Mouse (Mus musculus): Measurements from ENCODE around the gene Rgma.

Gene Rgma

DNA sequence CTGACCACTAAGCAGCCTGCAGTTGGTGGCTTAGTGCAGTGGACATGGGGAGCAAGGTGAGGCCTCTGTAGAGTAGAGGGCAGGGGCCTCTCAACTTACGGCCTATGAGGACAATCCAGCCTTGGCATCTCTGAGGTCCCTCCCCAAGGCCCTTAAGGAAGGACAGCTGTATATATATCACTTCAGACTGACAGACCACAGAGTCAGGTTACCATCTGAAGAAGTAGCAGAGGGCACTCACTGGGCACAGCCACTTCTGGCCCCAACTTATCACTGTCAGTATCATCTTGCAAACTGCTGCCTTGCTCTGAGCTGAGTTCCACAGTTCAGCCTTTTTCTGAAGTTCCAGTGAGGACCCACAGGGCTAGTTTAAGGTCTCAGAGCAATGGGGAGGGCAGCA lies 27.4 kb downstream of the Rgma start:
- no peak for DNase-seq

DNA sequence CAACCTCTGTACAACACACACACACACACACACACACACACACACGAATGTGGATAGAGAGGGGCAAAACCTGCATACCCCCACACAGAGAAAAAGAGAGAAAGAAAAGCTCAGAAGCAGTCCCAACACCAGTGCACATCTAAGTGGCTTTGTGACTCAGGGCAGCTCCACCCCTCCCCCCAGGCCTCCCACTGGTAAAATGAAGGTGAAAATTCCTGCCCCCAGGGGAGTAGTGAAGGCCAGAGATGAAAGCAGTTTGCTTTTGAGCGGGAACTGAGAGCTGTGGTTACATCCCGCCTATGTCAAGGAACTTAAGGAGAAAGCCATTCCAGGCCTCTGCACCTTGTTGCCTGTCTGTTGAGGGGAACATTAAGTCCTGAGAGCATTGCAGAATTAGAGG lies 28.2 kb downstream of the Rgma start:
- DNase-seq, result no peak

DNA sequence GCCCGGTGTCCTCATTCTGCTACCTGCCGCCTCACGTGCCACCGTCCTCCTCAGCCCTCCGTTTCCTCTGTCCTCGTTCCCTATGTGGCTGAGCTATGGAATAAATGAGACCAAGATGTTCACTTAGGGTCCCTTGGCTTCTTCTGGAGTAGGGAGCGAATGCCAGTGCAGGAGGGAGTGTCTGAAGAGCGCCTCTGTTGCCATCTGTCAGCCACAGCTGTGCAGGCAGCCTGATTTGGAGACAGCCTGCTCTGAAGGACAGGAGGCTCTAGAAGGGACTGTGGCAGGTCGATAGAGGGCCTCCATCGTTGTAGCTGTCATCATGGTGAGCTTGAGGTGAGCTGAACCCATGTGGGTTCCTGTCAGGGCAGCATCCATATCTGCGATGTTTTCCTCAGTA lies 30.2 kb downstream of the Rgma start:
- DNase-seq, result no peak

DNA sequence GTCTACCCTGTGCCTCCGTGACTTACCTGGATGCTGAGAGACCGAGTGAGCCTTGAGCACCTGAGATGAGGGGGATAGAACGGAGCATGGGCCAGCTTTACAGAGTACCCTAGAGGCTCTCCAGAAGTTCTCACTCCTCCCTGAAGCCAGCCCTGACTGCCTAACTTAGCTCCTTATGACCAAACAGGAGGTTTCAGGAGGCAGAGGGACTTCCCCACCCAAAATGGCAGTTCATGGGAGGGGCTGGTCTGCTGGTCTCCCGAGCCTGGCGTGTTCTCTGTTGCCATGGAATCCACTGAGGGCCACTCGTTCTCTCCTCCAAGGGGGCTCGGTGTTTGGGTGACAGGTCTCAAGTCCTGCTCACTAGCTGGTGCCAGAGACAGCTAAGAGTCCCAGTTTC lies 36.2 kb downstream of the Rgma start:
- DNase-seq, result no peak

DNA sequence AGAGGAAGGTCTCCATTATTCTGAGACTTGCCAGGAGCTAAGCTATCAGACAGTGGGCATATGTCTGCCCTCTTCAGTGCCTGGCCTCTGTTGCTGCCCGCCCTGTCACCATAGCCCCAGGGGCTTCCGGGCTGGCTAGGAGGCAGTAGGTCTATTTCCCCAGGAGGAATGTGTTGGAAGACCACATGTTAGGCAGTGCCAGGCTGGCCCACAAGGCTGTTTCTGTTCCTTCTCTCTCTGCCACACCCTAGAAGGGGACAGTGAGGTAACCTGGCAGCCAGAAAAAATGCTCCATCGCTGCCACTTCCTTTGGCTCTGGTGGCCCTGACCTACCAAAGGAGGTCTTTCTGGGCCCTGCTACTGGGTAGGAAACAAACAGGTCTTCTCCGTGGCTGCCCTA lies 36.7 kb downstream of the Rgma start:
- no peak for DNase-seq

DNA sequence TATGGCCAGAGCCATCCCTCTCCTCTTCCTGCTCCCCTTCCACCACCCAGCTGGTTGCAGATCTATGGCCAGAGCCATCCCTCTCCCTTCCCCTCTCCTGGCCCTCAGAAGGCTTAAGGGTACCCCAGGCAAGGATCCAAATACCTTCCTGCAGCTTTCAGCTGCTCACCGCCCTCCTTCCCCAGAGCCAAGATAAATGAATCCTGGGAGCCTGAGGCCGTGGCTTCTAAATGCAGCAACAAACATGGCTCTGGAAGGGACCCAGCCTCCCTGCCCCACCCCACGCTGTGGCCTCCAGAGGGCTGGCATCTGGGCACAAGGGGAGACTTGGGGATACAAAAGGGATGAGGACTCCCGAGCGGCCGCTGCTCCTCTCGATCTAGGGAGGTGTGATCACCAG lies 37.1 kb downstream of the Rgma start:
- DNase-seq, result no peak

DNA sequence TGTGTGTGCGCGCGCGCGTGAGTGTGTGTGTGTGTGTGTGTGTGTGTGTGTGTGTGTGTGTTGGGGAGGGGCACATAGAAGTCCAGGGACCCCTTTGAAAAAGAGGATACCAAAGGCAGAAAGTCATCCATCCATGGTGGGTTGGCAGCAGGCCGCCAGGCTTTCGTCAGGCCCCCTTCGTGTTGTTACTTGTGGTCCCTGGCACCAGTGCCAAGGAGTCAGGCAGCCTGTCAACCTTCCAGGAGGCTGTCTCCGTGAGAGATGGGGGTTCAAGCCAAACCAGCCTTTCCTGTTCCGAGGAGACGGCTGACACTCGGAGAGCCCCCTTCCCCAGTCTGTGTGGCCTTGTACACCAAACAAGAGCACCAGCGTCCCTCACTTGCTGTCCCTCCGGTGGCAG lies 38.9 kb downstream of the Rgma start:
- DNase-seq, result no peak

DNA sequence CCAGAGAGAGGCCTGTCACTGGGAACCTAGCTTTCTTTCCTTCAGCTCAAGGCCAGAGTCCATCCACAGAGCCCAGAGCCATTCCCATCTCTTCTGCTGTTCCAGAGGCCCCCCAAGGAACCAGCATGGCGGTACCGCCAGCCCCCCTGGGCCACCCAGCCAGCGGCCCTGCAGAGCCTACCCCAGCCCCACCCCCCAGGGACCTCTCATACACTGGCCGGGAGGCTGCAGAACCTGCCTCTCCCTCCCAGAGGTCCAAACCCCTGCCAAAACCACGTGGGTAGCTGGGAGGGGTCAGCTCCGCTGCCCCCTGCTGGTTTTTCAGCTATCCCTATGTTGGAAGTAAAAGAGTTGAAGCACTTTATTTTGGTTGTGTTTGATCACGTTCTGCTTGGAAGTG lies 44.1 kb downstream of the Rgma start:
- no peak for DNase-seq

DNA sequence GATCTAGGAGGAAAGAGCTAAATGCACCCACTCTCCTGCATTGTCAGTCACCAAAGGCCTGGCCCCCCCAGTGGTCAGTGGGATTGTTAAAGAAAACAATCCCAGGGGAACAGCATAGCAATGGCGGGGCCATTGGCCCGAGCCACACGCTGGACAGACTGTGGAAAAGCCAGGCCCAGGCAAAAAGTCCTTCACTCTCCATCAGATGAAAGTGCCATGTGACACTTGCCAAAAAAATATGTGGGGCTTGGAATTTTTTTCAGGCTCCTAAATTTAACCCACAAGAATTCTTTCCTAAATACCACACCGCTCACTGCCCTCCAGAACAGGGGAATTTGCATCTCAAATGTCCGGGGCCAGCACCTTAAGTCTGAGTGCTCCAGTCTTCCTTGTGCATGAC lies 45.5 kb downstream of the Rgma start:
- no peak for DNase-seq

DNA sequence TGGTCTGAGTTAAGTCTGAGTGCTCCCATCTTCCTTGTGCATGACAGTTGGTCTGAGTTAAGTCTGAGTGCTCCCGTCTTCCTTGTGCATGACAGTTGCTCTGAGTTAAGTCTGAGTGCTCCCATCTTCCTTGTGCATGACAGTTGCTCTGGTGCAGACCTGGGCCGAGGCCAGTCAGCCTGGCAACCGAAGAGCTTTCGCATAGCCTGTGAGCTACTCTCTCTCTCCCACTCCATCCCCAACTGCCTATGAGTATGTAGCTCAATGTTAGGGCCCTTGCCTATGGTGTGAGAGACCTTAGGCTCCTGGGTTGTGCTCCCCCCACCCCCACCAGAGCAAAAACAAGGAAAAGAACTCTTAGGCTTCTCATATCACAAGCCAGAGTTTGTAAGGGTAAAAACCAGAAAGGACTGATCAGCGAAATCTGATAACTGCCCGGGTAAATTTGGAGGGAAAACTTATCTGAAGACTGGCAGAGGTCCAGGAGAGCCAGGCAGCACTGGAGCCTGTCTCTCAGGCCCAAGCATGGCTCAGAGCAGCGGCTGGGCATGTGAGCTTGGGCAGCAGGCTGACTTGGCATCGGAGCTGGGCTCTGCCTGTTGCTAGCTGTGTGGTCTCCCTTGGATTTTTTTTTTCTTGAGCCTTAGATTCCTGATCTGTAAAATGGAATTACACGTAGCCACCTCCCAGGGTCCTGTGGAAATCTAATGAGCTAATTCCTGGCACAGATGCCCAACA lies 46.1 kb downstream of the Rgma start:
- DNase-seq, result no peak

DNA sequence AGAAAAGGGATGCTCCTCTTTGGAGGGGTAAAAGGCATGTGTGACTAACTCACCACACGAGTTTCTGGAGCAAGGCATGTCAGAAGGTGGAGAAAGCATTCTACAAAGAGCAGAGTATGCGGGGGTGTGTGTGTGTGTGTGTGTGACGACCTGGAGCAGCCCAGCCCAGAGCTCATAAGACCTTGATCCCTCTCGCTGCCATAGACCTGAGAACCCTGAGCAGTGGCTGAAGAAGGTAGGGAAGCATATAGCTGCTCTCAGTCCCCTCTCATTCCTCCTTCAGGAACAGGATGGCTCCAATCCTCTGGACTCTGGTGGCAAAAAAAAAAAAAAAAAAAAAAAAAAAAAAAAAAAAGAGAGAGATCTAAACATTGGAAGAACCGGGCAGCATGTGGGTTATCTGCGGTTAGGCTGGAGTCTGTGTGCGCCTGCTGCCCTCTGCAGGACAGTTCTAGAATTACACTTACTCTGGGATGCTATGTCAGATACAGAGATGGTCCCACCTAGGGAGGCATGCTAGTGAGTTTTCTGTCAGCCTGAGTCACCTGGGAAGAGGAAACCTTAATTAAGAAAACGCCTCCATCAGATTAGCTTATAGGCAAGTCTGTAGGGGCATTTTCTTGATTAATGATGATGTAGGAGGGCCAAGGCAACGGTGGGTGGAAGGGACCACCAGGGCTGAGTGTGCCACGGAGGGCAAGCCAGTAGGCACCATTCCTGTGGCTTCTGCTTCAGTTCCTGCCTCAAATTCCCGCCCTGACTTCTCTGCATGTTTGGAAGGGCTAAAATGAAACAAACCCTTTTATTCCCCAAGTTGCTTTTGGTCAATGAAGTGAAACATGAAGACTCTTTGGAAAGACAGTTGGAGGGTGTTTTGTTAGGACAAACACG lies 47.2 kb downstream of the Rgma start:
- peak; percentile 79 for DNase-seq

DNA sequence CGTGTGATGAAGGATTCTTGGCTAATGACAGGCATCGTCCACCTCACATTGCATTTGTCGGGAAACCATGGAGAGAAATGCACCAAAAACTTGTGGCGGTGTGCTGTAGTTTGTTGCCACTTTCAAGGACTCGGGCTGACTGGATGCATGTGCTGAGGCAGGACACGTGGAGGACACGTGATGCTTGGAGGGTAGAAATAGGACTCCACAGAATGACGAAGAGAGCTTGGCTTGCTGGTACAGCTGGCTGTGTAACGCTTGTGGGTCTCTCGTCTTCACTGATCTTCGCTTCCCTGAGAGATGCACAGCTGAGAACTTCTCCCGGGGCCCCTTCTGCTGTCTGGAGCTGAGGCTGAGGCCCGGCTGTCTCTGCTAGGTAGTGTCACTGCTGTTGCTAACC lies 47.9 kb downstream of the Rgma start:
- DNase-seq, result no peak

DNA sequence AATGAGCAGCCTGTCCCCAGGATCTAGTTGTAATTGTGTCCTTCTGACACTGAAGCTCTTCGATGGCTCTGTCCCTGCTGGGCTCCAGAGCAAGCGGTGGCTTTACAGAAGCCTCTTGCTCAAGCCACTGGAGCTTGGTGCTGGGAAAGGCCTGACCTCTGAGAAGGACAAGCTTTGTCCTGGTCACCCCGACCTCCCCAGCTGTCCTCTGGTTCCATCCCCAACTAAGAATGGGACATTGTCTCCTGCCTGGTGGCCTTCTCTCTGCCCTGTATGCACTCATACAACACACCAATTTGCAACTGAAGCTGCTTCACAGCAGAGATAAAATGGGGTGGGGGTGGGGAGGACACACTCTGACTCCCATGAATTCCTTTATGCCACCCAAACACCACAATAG lies 48.9 kb downstream of the Rgma start:
- no peak for DNase-seq

DNA sequence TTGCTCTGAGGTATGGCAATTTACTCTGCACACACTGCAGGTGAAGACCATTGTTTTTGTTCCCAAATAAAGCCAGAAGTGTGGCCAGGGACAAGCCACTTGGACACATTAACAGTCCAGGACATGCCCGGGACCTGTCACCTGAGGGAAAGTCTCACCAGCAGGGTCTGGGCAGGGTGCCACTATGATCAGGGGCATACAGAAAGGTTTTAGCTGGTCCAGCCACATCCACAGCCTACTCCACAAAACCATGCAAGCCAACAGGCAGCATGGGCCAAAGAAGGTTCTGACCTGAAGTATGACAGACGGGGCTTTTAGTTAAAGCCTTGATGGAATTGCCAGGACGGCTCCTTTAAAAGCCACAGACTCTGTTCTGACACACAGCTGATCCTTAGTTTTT lies 49.4 kb downstream of the Rgma start:
- peak; percentile 36 for DNase-seq

DNA sequence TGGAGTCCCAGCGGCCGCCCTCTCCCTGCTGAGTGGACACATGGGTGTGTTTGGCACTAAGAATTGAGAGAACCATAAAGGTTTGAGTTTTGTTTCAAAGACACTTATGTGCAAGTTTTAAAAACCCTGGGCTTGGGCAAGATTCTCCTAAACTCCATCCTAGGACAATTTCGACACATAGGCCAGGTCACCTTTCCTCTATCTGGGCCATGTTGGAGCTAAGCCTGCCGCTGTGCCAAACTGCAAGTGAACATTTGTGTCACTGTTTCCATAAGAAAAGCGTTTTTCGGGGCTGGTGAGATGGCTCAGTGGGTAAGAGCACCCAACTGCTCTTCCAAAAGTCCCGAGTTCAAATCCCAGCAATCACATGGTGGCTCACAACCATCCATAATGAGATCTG lies 50.1 kb downstream of the Rgma start:
- no peak for DNase-seq

DNA sequence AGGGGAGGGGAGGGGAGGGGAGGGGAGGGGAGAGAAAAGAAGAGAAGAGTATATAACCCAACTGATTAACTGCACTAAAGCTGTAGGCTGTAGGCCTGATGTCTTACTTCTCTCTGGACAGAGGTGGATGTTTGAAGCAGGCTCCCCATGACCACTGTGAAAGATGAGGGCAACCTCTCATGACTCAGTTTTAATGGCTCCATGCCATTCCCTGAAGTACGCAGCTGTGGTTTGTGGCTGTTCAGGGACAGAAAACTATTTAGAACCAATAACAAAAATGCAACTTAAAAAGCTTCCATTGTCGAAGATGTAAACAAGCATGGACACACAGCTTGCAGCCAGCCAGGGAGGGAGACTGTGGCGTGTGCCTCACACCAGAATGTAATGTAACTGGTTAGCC lies 50.9 kb downstream of the Rgma start:
- no peak for DNase-seq

DNA sequence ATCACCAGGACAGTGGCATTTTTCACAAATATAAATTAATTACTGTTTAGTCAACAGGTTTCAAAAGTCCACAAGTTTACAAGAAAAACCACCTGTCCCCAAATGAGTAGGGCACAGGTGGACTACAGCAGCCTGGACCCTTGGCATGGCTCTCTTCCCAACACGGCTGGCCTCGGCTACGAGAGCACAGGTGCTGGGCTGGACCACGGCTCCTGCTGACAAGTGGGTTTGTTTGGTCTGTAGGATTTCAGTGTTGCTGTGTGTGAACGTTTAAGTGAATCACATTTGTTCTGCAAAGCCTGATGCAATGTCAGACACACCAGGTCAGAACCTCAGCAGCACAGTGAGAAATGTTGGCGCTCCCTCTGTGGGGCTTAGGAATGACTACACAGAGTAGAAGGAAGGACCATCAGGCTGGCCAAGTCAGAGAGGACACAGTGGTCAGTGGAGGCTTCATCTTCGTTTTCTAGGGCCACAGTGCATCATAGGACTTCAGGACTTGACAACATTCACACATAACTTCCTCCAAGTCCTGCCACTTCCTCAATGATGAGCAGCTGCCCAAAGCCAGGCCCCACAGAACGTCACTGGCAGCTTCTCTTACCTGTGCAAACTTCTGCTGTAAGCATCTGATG lies 51.6 kb downstream of the Rgma start:
- DNase-seq, result no peak

DNA sequence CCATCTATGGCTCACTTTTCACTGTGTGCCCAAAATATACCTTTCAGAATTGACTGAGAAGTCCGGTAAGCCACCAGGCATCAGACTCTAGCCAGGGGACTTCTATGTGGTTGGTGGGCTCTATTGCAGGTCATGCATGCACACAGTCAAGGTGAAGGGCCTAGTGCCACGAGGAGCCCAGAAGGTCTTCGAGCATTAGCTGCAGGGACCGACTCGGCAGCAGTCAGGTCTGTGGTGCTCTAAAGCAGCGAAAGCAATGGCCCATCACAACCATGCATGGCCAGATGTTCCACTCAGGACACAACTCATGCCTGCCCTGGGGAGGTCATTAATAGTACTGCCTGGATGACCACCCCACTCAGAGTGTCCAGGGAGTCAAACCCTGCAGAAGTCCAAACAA lies 52.5 kb downstream of the Rgma start:
- DNase-seq, result no peak

DNA sequence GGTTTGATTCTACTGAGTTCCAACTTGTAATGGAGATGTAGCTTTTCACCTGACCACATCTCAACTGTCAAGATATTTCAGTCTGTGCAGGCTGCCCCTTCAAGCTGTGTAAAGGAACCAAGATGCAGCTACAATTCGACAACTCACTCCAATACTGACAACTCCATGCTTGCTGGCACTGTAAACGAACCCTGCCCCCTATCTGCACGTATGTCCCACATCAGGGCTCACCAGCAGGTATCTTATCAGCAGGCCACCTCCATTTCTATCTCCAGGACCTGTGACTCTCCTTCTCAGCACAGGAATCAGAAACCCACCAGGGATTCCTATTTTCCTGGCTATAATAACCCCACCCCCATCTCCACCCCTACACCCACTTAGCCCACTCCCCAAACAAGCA lies 53.2 kb downstream of the Rgma start:
- no peak for DNase-seq

DNA sequence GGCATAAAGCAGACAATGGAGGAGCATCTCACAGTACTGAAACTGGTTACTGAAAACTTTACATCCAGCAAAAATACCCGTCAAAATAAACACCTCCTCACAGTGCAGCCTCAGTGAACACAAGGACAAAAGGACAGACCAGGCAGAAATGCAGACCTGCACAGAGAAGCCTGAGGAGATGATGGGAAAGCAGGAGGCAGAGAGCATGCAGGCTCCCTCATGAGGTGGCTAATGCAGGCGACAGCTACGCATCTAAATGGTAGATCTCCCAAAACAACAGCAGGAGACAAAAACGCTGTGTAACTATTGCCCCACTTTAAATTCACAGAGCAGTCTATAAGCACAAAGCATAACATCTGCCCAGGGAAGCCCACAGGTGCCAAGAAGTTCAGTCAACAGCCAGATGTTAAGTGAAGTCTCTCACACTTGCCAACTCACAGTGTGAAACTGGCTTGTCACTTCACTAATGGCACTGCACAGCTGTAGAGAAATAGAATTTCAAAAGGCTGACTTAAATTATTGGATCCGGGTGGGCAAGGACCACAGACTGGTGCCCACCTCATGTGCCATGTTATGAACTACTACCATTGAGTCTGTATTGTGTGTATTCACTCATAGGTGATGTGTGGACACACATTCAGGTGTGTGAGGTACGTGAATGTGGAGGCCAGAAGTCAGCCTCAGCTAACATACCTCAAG lies 58.5 kb downstream of the Rgma start:
- DNase-seq, result no peak

DNA sequence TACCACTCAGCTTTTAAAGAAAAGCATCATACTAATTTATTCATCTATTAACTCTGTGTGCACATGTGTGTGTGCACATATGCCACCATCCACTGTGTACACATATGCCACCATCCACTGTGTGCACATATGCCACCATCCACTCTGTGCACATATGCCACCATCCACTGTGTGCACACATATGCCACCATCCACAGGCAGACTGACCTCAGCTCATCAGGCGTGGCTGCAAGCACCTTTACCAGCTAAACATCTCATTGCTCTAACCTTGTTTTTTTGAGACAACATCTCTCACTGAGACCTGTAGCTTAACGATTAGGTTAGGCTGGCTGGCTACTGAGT lies 59.0 kb downstream of the Rgma start:
- no peak for DNase-seq

DNA sequence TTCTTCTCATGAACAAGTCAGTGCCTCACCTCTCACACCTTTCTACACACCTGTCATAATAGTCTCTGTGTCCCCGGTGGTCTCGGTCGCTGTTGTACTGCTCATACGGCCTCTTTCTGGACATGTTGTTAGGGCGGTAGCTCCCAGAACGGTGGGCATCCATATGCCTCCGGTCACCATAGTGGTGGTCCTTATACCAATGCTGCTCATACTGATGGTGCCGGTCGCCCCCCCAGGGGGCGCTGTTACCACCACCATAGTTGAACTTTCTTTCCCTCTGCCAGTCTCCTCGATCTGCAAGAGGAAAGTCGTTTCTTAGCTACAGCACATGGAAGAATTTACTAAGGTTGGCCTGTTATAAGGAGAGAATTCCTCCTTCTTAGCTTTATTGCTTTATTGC lies 60.4 kb downstream of the Rgma start:
- no peak for DNase-seq

DNA sequence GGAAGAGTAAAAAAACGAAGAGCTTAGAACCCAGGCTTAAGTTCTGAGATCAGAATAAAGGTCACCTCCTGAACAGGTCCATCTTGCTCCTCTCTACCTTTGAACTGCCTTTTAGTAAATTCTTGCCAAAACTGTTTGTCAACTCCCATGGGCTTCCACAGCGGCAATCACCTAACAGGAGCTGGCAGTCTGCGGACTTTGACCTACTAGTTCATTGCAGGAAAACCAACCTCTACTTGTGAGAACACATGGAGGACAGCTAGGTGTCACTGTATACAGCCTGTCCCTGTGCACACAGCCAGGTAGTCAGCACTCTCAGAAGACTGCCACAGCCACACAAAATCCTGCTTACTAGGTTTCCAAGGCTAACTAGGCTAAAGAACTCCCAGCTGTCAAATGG lies 66.5 kb downstream of the Rgma start:
- peak; percentile 41 for DNase-seq

DNA sequence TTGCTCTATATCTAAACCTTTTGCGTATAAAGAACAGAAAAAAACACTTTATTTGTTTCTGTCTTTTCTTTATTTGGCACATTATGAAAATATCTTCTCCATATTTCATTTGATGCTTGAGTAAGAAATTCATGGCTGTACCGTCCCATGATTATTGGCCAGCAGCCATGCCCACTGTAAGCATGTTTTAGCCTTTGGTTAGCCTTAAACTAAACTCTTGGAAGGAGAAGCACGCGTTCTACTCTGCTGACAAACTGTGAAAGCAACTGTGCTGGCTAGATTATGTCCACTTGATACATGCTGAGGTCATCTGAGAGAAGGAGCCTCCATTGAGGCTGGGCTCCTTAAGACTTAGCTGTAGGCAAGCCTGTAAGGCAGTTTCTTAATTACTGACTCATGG lies 66.9 kb downstream of the Rgma start:
- peak; percentile 53 for DNase-seq
